25 mouse cellular contexts compared by ENCODE assay signal in genomic region chr8:89175631-89176030, GRCm38 (mm10).
DNase-seq lines count a peak whose midpoint lies in the region; ATAC-seq and TF ChIP-seq lines count a peak whose summit lies in the region.
"Had no signal": no experiment of that assay in that cellular context is flagged by ENCODE, and none has a peak within 500 bp of the region (broad histone marks: within the 10 kb centered on the region; RNA-seq: fewer than 3 reads in every experiment).

No protein-coding gene starts in this region.

- no peaks in the 10 kb centered on the region for H3K27me3 ChIP-seq in heart, embryonic 11.5 days (ENCODE audit: control insufficient read depth, insufficient read depth, low read length)
- H3K27me3 ChIP-seq: CH12.LX; embryonic facial prominence, embryonic 13.5 days; forebrain, embryonic 15.5 days; hindbrain, embryonic 13.5 days; liver, embryonic 15.5 days had no signal

- H3K36me3 ChIP-seq in heart, embryonic 11.5 days (ENCODE audit: control insufficient read depth, insufficient read depth, low read length), result no peaks in the 10 kb centered on the region
- H3K36me3 ChIP-seq: embryonic facial prominence, embryonic 13.5 days; forebrain, embryonic 15.5 days; hindbrain, embryonic 13.5 days; liver, embryonic 15.5 days had no signal

- no peak overlapping the region for H3K4me2 ChIP-seq in heart, embryonic 11.5 days
- H3K4me2 ChIP-seq: embryonic facial prominence, embryonic 13.5 days; forebrain, embryonic 15.5 days; hindbrain, embryonic 13.5 days; liver, embryonic 15.5 days; midbrain, embryonic 11.5 days had no signal

- WGBS in heart, embryonic 11.5 days (ENCODE audit: insufficient replicate concordance), result 76% methylated on average over 7 of the region's 7 CpGs

- TF ChIP-seq POLR2A in brain, embryonic 14.5 days (IDR thresholded peaks at IDR 0.05; ENCODE audit: borderline replicate concordance, extremely low read depth, insufficient read depth, insufficient read length, poor library complexity, severe bottlenecking), result no peak

- H3K9ac ChIP-seq in heart, embryonic 11.5 days (ENCODE audit: low read depth, low read length), result no peak overlapping the region
- H3K9ac ChIP-seq: embryonic facial prominence, embryonic 13.5 days; forebrain, embryonic 15.5 days; hindbrain, embryonic 13.5 days; liver, embryonic 15.5 days had no signal

- TF ChIP-seq CTCF in brain, embryonic 14.5 days (IDR thresholded peaks at IDR 0.05; ENCODE audit: borderline replicate concordance, extremely low read depth, insufficient read depth, insufficient read length), result no peak

- H3K9me3 ChIP-seq in heart, embryonic 11.5 days (replicated peaks; ENCODE audit: control insufficient read depth, low read length), result no peaks in the 10 kb centered on the region
- H3K9me3 ChIP-seq: forebrain, embryonic 15.5 days; hindbrain, embryonic 13.5 days; liver, embryonic 15.5 days had no signal

- no peak overlapping the region for H3K27ac ChIP-seq in heart, embryonic 11.5 days (ENCODE audit: low read depth, low read length)
- H3K27ac ChIP-seq: embryonic facial prominence, embryonic 13.5 days; forebrain, embryonic 15.5 days; hindbrain, embryonic 13.5 days; liver, embryonic 15.5 days; macrophage; stomach, postnatal 0 days had no signal

- H3K4me3 ChIP-seq in heart, embryonic 11.5 days (ENCODE audit: low read depth, low read length), result no peak overlapping the region
- H3K4me3 ChIP-seq: embryonic facial prominence, embryonic 13.5 days; erythroblast, embryonic 14.5 days; forebrain, embryonic 15.5 days; hindbrain, embryonic 13.5 days; liver, embryonic 15.5 days had no signal

- no peak for ATAC-seq in heart, embryonic 11.5 days (replicated peaks; ENCODE audit: insufficient number of reproducible peaks, low FRiP score, low TSS enrichment)
- ATAC-seq: activated CD4-positive, CD25-positive, alpha-beta regulatory T cell, adult 4 months; forebrain, embryonic 15.5 days; inflammation-experienced regulatory T-cells, adult 6 months had no signal

- H3K4me1 ChIP-seq in heart, embryonic 11.5 days (ENCODE audit: control insufficient read depth, insufficient read depth, low read length), result no peaks in the 10 kb centered on the region
- H3K4me1 ChIP-seq: forebrain, embryonic 15.5 days; hindbrain, embryonic 13.5 days; liver, embryonic 15.5 days had no signal

- DNase-seq in cerebellum, postnatal 25 days, result peak; percentile 36 to 62
- DNase-seq in cerebellum, adult 18-20 months, result no peak
- peak; percentile 21 to 25 for DNase-seq in heart, postnatal 10 days
- DNase-seq in lung, postnatal 10 days, result peak; percentile 36
- DNase-seq in lung, adult 18-20 months, result no peak
- peak; percentile 45 for DNase-seq in brain, embryonic 14.5 days (ENCODE audit: low read depth)
- DNase-seq: adrenal gland, adult 8-10 months; B cell, adult 2 months; cerebellum, adult 8-10 months; gastrocnemius, postnatal 10 days; kidney, adult 18-20 months; kidney, postnatal 4 days; thymus, adult 2 months had no signal

- intact Hi-C loops in heart, postnatal 10 days (cut with DNase I), result no loop called here

Comparison
In these comparisons a context has a peak if more than half of its experiments do, and no peak if none do; other contexts are left out.
1. DNase-seq: peak in cerebellum, postnatal 25 days (2 of 2), heart, postnatal 10 days (2 of 2), lung, postnatal 10 days (single experiment) and brain, embryonic 14.5 days (single experiment); none in cerebellum, adult 18-20 months (0 of 2) and lung, adult 18-20 months (0 of 2).